Mouse (Mus musculus): ENCODE data around the gene Ehbp1l1. TPM values are rescaled to one million over a fixed set of nuclear protein-coding genes. Genes with fewer than 3 reads are reported as not detected.
A peak's percentile ranks its signal among the peaks of the same experiment; 100 is the strongest.

Ehbp1l1 gene
- total RNA-seq, 2 experiments from 2014 or later = 30.8 to 119 TPM

- no peak for ATAC-seq (ENCODE audit: poor library complexity, severe bottlenecking)
These were observed 41.1 kb downstream of the Ehbp1l1 start for GRCm38 (mm10) chr19:5684985-5685384.

GRCm38 (mm10) chr19:5684236-5684635 lies 41.9 kb downstream of the Ehbp1l1 start:
- ATAC-seq (ENCODE audit: poor library complexity, severe bottlenecking) = no peak

- ATAC-seq (ENCODE audit: poor library complexity, severe bottlenecking) = no peak
These were observed 45.7 kb downstream of the Ehbp1l1 start for GRCm38 (mm10) chr19:5680432-5680831.

- ATAC-seq (ENCODE audit: poor library complexity, severe bottlenecking) = no peak
These were observed 57.7 kb downstream of the Ehbp1l1 start for GRCm38 (mm10) chr19:5668372-5668771.

- ATAC-seq (ENCODE audit: poor library complexity, severe bottlenecking) = no peak
These were observed 59.7 kb downstream of the Ehbp1l1 start for GRCm38 (mm10) chr19:5666386-5666785.

- no peak for ATAC-seq (ENCODE audit: poor library complexity, severe bottlenecking)
These were observed 60.7 kb downstream of the Ehbp1l1 start for GRCm38 (mm10) chr19:5665465-5665864.

- no peak for ATAC-seq (ENCODE audit: poor library complexity, severe bottlenecking)
These were observed 61.4 kb downstream of the Ehbp1l1 start for GRCm38 (mm10) chr19:5664669-5665257.

- peak; percentile 86 for ATAC-seq (ENCODE audit: poor library complexity, severe bottlenecking)
These were observed 62.9 kb downstream of the Ehbp1l1 start, which contains the start of gene Sipa1 for GRCm38 (mm10) chr19:5662981-5663913. TSS of gene Sipa1 (minus strand) at chr19:5663707.

GRCm38 (mm10) chr19:5662310-5662709 lies 63.8 kb downstream of the Ehbp1l1 start:
- ATAC-seq (ENCODE audit: poor library complexity, severe bottlenecking) = no peak

- ATAC-seq (ENCODE audit: poor library complexity, severe bottlenecking) = peak; percentile 70
These were observed 65.0 kb downstream of the Ehbp1l1 start for GRCm38 (mm10) chr19:5660942-5661751.

Other genes with a start within 250 kb of the Ehbp1l1 start
- gene Mus81, start 237.9 kb downstream of the Ehbp1l1 start, total RNA-seq (2015) = 16.2 and 16.6 TPM in 2 replicates
- 9.2 and 13.8 TPM in 2 replicates for gene Mus81, start 237.9 kb downstream of the Ehbp1l1 start, total RNA-seq (2017)
- 2,162 and 2,175 TPM in 2 replicates for gene Cfl1, start 235.9 kb downstream of the Ehbp1l1 start, total RNA-seq (2015)
- gene Cfl1, start 235.9 kb downstream of the Ehbp1l1 start, total RNA-seq (2017) = 1,771 and 1,778 TPM in 2 replicates
- 1.8 and 2.1 TPM in 2 replicates for gene 1700020D05Rik, start 222.5 kb downstream of the Ehbp1l1 start, total RNA-seq (2015)
- 0.49 and 1.5 TPM in 2 replicates for gene 1700020D05Rik, start 222.5 kb downstream of the Ehbp1l1 start, total RNA-seq (2017)
- gene Snx32, start 215.8 kb downstream of the Ehbp1l1 start, total RNA-seq (2015) = 2.7 and 4.8 TPM in 2 replicates
- gene Snx32, start 215.8 kb downstream of the Ehbp1l1 start, total RNA-seq (2017) = 1.5 and 3.0 TPM in 2 replicates
- gene Ovol1, start 165.7 kb downstream of the Ehbp1l1 start, total RNA-seq (2015) = 0.07 and 0.14 TPM in 2 replicates
- 0.07 TPM in 1 of 2 replicates, not detected in the other for gene Ovol1, start 165.7 kb downstream of the Ehbp1l1 start, total RNA-seq (2017)
- gene Ap5b1, start 158.3 kb downstream of the Ehbp1l1 start, total RNA-seq (2015) = 18.3 and 23.2 TPM in 2 replicates
- 16.4 and 22.5 TPM in 2 replicates for gene Ap5b1, start 158.3 kb downstream of the Ehbp1l1 start, total RNA-seq (2017)
- gene Rnaseh2c, start 124.4 kb downstream of the Ehbp1l1 start, total RNA-seq (2015) = 116 and 125 TPM in 2 replicates
- 94.6 and 136 TPM in 2 replicates for gene Rnaseh2c, start 124.4 kb downstream of the Ehbp1l1 start, total RNA-seq (2017)
- 34.2 and 47.8 TPM in 2 replicates for gene Kat5, start 116.1 kb downstream of the Ehbp1l1 start, total RNA-seq (2015)
- 69.4 and 73.9 TPM in 2 replicates for gene Kat5, start 116.1 kb downstream of the Ehbp1l1 start, total RNA-seq (2017)
- 51.9 and 56.6 TPM in 2 replicates for gene Rela, start 88.8 kb downstream of the Ehbp1l1 start, total RNA-seq (2015)
- 46.1 and 47.8 TPM in 2 replicates for gene Rela, start 88.8 kb downstream of the Ehbp1l1 start, total RNA-seq (2017)
- gene Sipa1, start 62.6 kb downstream of the Ehbp1l1 start, total RNA-seq (2015) = 50.8 and 65.8 TPM in 2 replicates
- gene Sipa1, start 62.6 kb downstream of the Ehbp1l1 start, total RNA-seq (2017) = 50.1 and 78.7 TPM in 2 replicates
- 30.3 and 35.3 TPM in 2 replicates for gene Map3k11, start 37.6 kb downstream of the Ehbp1l1 start, total RNA-seq (2015)
- 39.8 and 50.8 TPM in 2 replicates for gene Map3k11, start 37.6 kb downstream of the Ehbp1l1 start, total RNA-seq (2017)
- 25.9 and 33.1 TPM in 2 replicates for gene Pcnx3, start 37.4 kb downstream of the Ehbp1l1 start, total RNA-seq (2015)
- gene Pcnx3, start 37.4 kb downstream of the Ehbp1l1 start, total RNA-seq (2017) = 19.3 and 19.6 TPM in 2 replicates
- not detected in 2 replicates for gene Kcnk7, start 21.9 kb downstream of the Ehbp1l1 start, total RNA-seq (2015)
- not detected in 2 replicates for gene Kcnk7, start 21.9 kb downstream of the Ehbp1l1 start, total RNA-seq (2017)
- gene Fam89b, start 3.3 kb upstream of the Ehbp1l1 start, total RNA-seq (2015) = 95.7 and 114 TPM in 2 replicates
- gene Fam89b, start 3.3 kb upstream of the Ehbp1l1 start, total RNA-seq (2017) = 65.5 and 78.8 TPM in 2 replicates
- 1.5 TPM in 1 of 2 replicates, not detected in the other for gene Ltbp3, start 14.6 kb upstream of the Ehbp1l1 start, total RNA-seq (2015)
- 0.18 and 2.8 TPM in 2 replicates for gene Ltbp3, start 14.6 kb upstream of the Ehbp1l1 start, total RNA-seq (2017)
- 20.2 and 21.8 TPM in 2 replicates for gene Scyl1, start 45.1 kb upstream of the Ehbp1l1 start, total RNA-seq (2015)
- 30.9 and 41.5 TPM in 2 replicates for gene Scyl1, start 45.1 kb upstream of the Ehbp1l1 start, total RNA-seq (2017)
- 21.4 and 21.9 TPM in 2 replicates for gene Frmd8, start 149.0 kb upstream of the Ehbp1l1 start, total RNA-seq (2015)
- gene Frmd8, start 149.0 kb upstream of the Ehbp1l1 start, total RNA-seq (2017) = 19.3 and 23.3 TPM in 2 replicates
- gene Slc25a45, start 151.5 kb upstream of the Ehbp1l1 start, total RNA-seq (2015) = 55.6 and 67.9 TPM in 2 replicates
- 69.1 and 73.5 TPM in 2 replicates for gene Slc25a45, start 151.5 kb upstream of the Ehbp1l1 start, total RNA-seq (2017)
- gene Tigd3, start 167.8 kb upstream of the Ehbp1l1 start, total RNA-seq (2015) = 0.54 and 0.59 TPM in 2 replicates
- gene Tigd3, start 167.8 kb upstream of the Ehbp1l1 start, total RNA-seq (2017) = 1.0 and 1.8 TPM in 2 replicates
- 52.2 and 52.4 TPM in 2 replicates for gene Dpf2, start 186.7 kb upstream of the Ehbp1l1 start, total RNA-seq (2015)
- gene Dpf2, start 186.7 kb upstream of the Ehbp1l1 start, total RNA-seq (2017) = 88.7 and 107 TPM in 2 replicates
- gene Cdc42ep2, start 198.5 kb upstream of the Ehbp1l1 start, total RNA-seq (2015) = 3.0 and 3.4 TPM in 2 replicates
- 1.7 and 1.9 TPM in 2 replicates for gene Cdc42ep2, start 198.5 kb upstream of the Ehbp1l1 start, total RNA-seq (2017)
- gene Pola2, start 237.9 kb upstream of the Ehbp1l1 start, total RNA-seq (2015) = 36.9 and 37.7 TPM in 2 replicates
- gene Pola2, start 237.9 kb upstream of the Ehbp1l1 start, total RNA-seq (2017) = 29.0 and 33.7 TPM in 2 replicates